Mouse (Mus musculus) brain, embryonic 14.5 days (tissue): ENCODE measurements at regions not wholly inside any gene's neighbourhood (a gene's known extent, or its start where the extent isn't known, plus 50 kb on each side); places are given as distances from the start of the nearest gene placed in this dataset.

Experiments
- CTCF ChIP-seq: fragments of 200-500 bp; IDR thresholded peaks from 2 replicates; pipeline ENCODE4 v1.5.1; 2012; ENCODE audit warnings: inconsistent platforms, mild to moderate bottlenecking, moderate library complexity, borderline replicate concordance; ENCODE audit not compliant: insufficient read depth, insufficient read length; ENCODE audit errors: extremely low read depth
- POLR2A ChIP-seq: fragments of 200-500 bp; IDR thresholded peaks from 2 replicates; pipeline ENCODE4 v1.6.1; 2012; ENCODE audit warnings: mild to moderate bottlenecking, inconsistent platforms, borderline replicate concordance; ENCODE audit not compliant: poor library complexity, insufficient read depth, insufficient read length, severe bottlenecking; ENCODE audit errors: extremely low read depth

GRCm38 (mm10) chr12:117347135-117347534 lies 169.1 kb upstream of the Rapgef5 start:
- no peak for TF ChIP-seq POLR2A
- no peak for TF ChIP-seq CTCF
